17 mouse cellular contexts compared by ENCODE assay signal in genomic region chr9:120149222-120149828, GRCm38 (mm10). TPM values are rescaled to one million over a fixed set of nuclear protein-coding genes. Genes with fewer than 3 reads are reported as not detected.
A peak's percentile ranks its signal among the peaks of the same experiment; 100 is the strongest.
DNase-seq lines count a peak whose midpoint lies in the region; TF ChIP-seq lines count a peak whose summit lies in the region.
"Had no signal": no experiment of that assay in that cellular context is flagged by ENCODE, and none has a peak within 500 bp of the region (broad histone marks: within the 10 kb centered on the region; RNA-seq: fewer than 3 reads in every experiment).

Mobp (plus strand) TSS chr9:120149707.

- in situ Hi-C loops in ES-E14 (cut with MboI; ENCODE audit: low sequenced_read_pairs in 2 of 2, unreplicated experiment in 2 of 2), result no loop called here

- H3K36me3 ChIP-seq in ES-E14 (ENCODE audit: control insufficient read depth, insufficient read depth, low read length, poor library complexity, severe bottlenecking), result no peaks in the 10 kb centered on the region
- H3K36me3 ChIP-seq: embryonic facial prominence, embryonic 13.5 days; forebrain, embryonic 15.5 days had no signal

- peak within 1 kb of the TSS; percentile 35; the same call in 1 of the 2 replicates for H3K9ac ChIP-seq in ES-E14 (ENCODE audit: insufficient read depth, low read depth, low read length, poor library complexity, severe bottlenecking)
- H3K9ac ChIP-seq: embryonic facial prominence, embryonic 13.5 days; forebrain, embryonic 15.5 days had no signal

- peak within 1 kb of the TSS; percentile 85 for H3K27ac ChIP-seq in ES-E14 (ENCODE audit: insufficient read depth, low read depth, low read length, poor library complexity, severe bottlenecking)
- H3K27ac ChIP-seq: embryonic facial prominence, embryonic 13.5 days; forebrain, embryonic 15.5 days; hindbrain, postnatal 0 days; stomach, postnatal 0 days had no signal

- peak within 1 kb of the TSS; percentile 26 to 42; a peak in 3 of 4 replicates for H3K4me3 ChIP-seq in ES-E14 (ENCODE audit: insufficient read depth in 1 of 2, low read depth in 1 of 2, low read length in 2 of 2, poor library complexity in 1 of 2, severe bottlenecking in 1 of 2)
- H3K4me3 ChIP-seq: embryonic facial prominence, embryonic 13.5 days; forebrain, embryonic 15.5 days had no signal

- H3K9me3 ChIP-seq in ES-E14 (ENCODE audit: control insufficient read depth, insufficient read depth, low read depth, low read length), result no peaks in the 10 kb centered on the region
- H3K9me3 ChIP-seq: embryonic facial prominence, embryonic 13.5 days; forebrain, embryonic 15.5 days had no signal

- H3K4me1 ChIP-seq in ES-E14 (ENCODE audit: control insufficient read depth in 2 of 2, insufficient read depth in 2 of 2, low read length in 2 of 2, poor library complexity in 1 of 2), result peaks cover 15 to 26% of the 10 kb centered on the region in 2 experiments
- H3K4me1 ChIP-seq: embryonic facial prominence, embryonic 13.5 days; forebrain, embryonic 15.5 days had no signal

- DNase-seq in frontal cortex, adult 2 months (ENCODE audit: extremely low spot score in 1 of 2, low spot score in 1 of 2), result peak in 1 of 2 experiments; percentile 26
- DNase-seq in frontal cortex, postnatal 10 days (ENCODE audit: low spot score in 2 of 2), result no peak
- peak; percentile 88 for DNase-seq in ES-E14 (ENCODE audit: low read depth, low spot score)
- DNase-seq in layer of hippocampus, adult 18-20 months (ENCODE audit: low spot score in 2 of 2), result peak in 1 of 2 experiments; percentile 47
- peak; percentile 24 to 51 for DNase-seq in left cerebral cortex, adult 9 months (ENCODE audit: low spot score in 2 of 2)
- no peak for DNase-seq in heart, adult 11 months
- DNase-seq in right cerebral cortex, postnatal 10 days (ENCODE audit: low spot score in 2 of 2), result no peak
- no peak for DNase-seq in kidney, postnatal 25 days
- DNase-seq: cerebellum, adult 8-10 months; heart, adult 18-20 months had no signal

TF ChIP-seq in ES-E14, 5 proteins besides CTCF, POLR2A, EP300 and RAD21:
- TF ChIP-seq CHD2 (IDR thresholded peaks at IDR 0.05; ENCODE audit: low read depth, low read length) (peak; percentile 71; the same call in 1 of the 2 replicates), ZNF384 (IDR thresholded peaks at IDR 0.05; ENCODE audit: low read depth, low read length) (no peak)
TF ChIP-seq in ES-E14: peak in this region for 1.

RNA-seq across cellular contexts. Expression of gene Mobp, which starts in this region (rescaled TPM):
- polyA plus RNA-seq in frontal cortex, adult 2 months (2012; rRNA removed), result 566 and 676 TPM in 2 replicates
- 2.7 and 5.4 TPM in 2 replicates for total RNA-seq in ES-E14 (2012; rRNA removed)
- 100 to 1,000 TPM; 382 to 439 TPM for total RNA-seq in layer of hippocampus, adult 18-20 months (2021)
- total RNA-seq: heart, adult 18-20 months; liver, adult 2 months had no signal
- polyA plus RNA-seq: embryonic facial prominence, embryonic 13.5 days; kidney, embryonic 16.5 days; liver, adult 2 months; lung, postnatal 0 days had no signal

Comparison
In these comparisons a context has a peak if more than half of its experiments do, and no peak if none do; other contexts are left out.
1. RNA of gene Mobp (total RNA-seq): 382 to 439 TPM in layer of hippocampus, adult 18-20 months; 2.7 to 5.4 TPM in ES-E14; every median in the first group is over 10 times any median in the second.
2. DNase-seq: peak in ES-E14 (single experiment) and left cerebral cortex, adult 9 months (2 of 2); none in frontal cortex, postnatal 10 days (0 of 2), heart, adult 11 months (single experiment), right cerebral cortex, postnatal 10 days (0 of 2) and kidney, postnatal 25 days (0 of 2).